Mouse (Mus musculus) layer of hippocampus, adult 18-20 months (tissue): ENCODE results near the gene Micall2. TPM values are rescaled to one million over a fixed set of nuclear protein-coding genes. Genes with fewer than 3 reads are reported as not detected.

Experiments
- DNase-seq, 2 experiments: peaks; one replicate each; pipeline ENCODE4 v3.0.0; 2022; ENCODE audit warnings: low spot score in 2 of 2
- microRNA-seq, 2 experiments: library from miRNA; unstranded; fragments of <30 nt; microRNA quantifications; one replicate each; pipeline ENCODE4 v1.2.0; 2021
- total RNA-seq, 2 experiments: library from RNA; stranded (reverse); gene quantifications; 2 replicates each; pipeline ENCODE4 v1.2.3; 2021

The Micall2 gene
- total RNA-seq, 2 experiments from 2014 or later: 1.1 to 1.5 TPM

GRCm38 (mm10) chr5:139682631-139682977 lies 53.5 kb downstream of the Micall2 start:
- no peak for DNase-seq

- DNase-seq: peak in 1 of 2 experiments; percentile 33
Measured at GRCm38 (mm10) chr5:139681832-139682630, 54.1 kb downstream of the Micall2 start.

GRCm38 (mm10) chr5:139675707-139675967 lies 60.5 kb downstream of the Micall2 start:
- DNase-seq: no peak

DNA sequence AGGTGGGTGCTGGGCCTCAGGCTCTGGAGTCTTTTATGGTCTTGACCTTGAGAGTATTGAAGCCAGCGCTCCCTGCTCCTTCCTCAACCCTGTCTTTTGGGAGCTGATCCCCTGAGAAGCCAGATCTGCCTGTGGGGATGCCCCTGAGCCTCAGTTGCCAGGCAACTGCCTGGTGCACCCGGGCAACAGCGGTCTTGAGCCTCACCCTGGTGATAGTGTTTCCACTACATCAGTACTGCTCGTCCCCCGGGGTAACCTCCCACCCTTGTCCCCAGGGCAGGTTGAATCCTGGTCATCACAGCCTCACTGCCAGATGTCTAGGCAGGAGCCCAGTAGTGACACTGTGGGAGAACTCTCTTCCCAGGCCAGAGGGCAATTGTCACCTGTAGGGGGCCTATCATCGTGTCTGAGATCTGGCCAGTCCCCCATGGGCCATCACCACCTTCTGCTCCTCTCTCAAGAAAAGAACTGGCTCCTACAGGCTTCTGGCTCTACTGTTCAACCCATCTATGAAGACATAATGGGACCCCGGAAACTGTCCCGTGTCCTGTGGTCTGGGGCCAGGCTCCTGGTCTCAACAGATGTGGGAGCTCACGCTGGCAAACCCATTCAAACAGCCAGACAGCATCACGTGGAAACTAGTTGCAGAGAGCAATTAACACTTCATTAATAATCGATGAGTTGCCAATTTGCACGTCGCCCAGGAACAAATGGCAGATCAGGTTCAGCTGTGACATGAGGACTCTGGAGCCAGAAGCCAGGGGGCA lies 61.0 kb downstream of the Micall2 start:
- no peak for DNase-seq

DNA sequence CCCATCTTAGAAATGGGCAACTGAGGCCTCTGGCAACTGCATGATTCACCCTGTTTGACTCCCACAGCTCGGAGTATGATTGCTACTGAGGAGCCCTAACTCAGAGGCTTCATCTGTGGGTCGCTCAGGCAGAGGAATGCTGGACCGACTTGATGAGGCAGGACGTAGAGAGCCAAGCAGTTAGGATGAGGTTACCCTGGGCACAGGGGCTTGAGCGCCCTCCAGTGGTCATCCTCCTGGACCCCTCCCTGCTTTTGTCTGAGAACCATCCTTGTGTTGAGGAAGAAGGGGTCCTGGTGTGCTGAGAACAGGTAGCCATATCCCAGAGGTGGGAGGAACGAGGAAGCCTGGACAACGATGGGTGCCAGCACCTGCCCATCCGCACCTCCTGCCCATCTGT lies 66.8 kb downstream of the Micall2 start:
- DNase-seq: peak in 1 of 2 experiments; percentile 17

DNA sequence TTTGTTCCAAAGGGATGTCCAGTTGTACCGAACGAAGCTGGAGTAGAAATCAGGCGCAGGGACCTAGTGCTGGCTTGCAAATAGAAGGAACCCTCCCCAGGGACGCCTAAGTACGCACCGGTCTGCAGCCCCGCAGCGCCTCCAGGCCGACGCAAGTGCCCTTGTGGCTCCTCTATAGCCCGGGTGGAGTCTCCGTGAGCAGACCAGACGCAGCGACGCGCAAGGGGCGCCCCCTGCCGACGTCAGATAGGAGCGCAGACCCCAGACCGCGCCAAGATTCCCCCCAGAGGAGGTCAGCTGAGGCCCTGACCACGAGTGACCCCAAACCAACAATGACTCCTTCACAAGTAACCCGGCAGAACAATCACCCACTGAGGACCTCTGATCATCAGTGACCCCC lies 67.6 kb downstream of the Micall2 start:
- DNase-seq: peak; percentile 24 to 53

DNA sequence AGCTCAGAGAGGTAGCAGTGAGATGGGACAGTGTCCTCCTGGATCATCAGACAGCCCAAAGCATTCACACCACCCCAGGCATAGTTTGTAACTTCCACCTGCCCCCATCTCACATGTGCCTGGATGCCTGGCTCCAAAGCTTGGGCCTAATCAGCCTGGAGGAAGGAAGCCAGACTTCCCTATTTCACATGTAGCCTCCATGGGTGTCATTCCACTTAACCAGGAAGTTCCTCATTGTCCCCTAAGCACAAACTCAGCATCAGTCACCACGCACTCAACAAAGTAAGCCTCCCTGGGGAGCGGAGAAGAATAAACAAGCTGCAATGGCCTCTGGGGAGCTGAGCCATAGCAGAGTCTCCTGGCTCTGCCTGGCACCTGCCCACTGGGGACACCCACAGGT lies 69.6 kb downstream of the Micall2 start:
- DNase-seq: no peak

- DNase-seq: no peak
Measured at GRCm38 (mm10) chr5:139665375-139665774, 70.8 kb downstream of the Micall2 start.

- DNase-seq: no peak
Measured at GRCm38 (mm10) chr5:139661713-139662112, 74.4 kb downstream of the Micall2 start.

- DNase-seq: peak in 1 of 2 experiments; percentile 10
Measured at GRCm38 (mm10) chr5:139659307-139659706, 76.8 kb downstream of the Micall2 start.

GRCm38 (mm10) chr5:139658865-139659264 lies 77.3 kb downstream of the Micall2 start:
- DNase-seq: no peak

DNA sequence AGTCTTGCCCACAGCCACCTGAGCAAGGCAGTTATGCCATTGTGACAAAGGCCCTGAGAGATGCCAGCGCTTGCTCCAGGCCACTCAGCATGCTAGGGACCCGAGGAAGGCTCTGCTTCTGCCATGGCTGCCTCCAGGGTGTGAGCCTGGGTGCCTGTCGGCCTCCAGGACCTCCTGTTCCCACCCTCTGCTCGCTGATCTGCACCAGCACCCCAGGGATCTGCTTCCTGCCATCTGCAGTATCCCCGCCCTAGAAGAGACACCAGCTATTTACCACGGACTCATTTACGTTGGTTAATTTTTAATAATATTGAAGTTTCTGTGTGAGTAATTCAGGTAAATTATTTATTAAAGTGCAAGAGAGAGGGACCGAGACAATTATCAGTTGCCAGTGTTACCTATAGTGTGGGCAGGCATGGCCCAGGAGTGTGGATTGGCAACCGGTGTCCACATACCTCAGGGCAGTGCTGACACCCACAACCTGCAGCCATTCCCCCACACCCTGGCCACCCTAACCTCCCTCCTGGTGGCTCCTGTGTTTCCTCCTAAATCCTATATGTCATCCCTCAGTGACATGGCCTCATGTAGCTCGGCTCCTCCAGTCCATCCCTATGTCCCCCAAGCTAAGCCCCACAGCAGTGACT lies 78.1 kb downstream of the Micall2 start:
- no peak for DNase-seq

Small RNA genes lying within 50 kb of the gene (microRNA-seq; reads per million reads assigned to microRNA genes)
- 2.2 to 5.3 reads per million in 2 experiments for gene Mir7037

Other genes with a start within 250 kb of the Micall2 start
- gene Uncx, start 192.8 kb downstream of the Micall2 start, total RNA-seq: under 1 TPM in 1 of 2 experiments, not detected in 1; 0.15 TPM
- 10 to 100 TPM; 79.0 to 89.5 TPM for gene Ints1, start 39.3 kb upstream of the Micall2 start, total RNA-seq
- 10 to 100 TPM; 10.3 to 13.0 TPM for gene Mafk, start 55.2 kb upstream of the Micall2 start, total RNA-seq
- gene Tmem184a, start 83.6 kb upstream of the Micall2 start, total RNA-seq: under 1 TPM in 1 of 2 experiments, not detected in 1; 0.30 TPM
- gene Gm26938, start 90.1 kb upstream of the Micall2 start, total RNA-seq: not detected
- gene Psmg3, start 90.5 kb upstream of the Micall2 start, total RNA-seq: 10 to 100 TPM; 20.7 to 21.8 TPM
- 10 to 100 TPM; 24.4 to 32.3 TPM for gene Elfn1, start 171.6 kb upstream of the Micall2 start, total RNA-seq